Mouse (Mus musculus): Measurements from ENCODE around the gene Adcy6.
A peak's percentile ranks its signal among the peaks of the same experiment; 100 is the strongest.

DNA sequence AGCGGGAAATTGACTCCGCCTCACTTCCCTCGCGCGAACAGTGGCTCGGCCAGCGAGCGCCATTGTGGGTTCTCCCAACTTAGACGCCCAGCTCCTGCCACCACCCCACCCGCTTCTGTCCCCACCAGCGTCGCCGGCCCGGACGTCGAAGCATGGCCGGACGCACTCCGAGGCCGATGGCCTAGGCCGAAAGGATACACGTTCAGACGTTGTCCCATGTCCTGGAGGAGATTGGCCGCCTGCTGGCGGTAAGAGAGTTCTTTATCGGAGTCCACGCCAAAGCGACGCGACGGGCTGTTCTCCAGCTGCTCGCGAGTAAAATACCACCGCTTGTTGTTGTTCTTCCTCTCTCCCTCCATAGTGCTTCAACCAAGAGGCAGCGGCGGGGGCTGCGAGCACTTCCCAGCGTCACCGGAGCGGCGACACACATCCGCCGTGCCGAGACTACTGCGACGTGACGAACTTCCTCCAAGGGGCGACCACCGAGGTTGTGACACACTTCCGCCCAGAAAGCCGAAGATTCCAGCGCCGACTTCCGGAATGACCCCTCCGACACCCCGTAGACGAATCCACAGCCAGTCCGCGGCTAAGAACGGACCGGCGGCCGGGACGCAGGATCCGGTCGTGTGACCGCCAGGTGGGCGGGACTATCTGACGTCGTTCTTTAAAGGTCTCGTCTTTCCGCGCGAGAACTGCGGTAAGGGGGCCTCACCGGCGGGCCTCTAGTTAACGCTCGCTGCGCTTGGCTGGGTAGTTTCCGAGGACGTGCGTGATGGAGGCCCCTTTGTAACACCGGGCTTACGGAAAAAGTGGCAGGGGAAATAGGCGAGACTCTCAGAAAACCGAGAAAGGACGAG, 42.4 kb downstream of the Adcy6 start:
- TF ChIP-seq CTCF (IDR thresholded peaks at IDR 0.05; ENCODE audit: control insufficient read depth, insufficient read depth, low read length) (peak; percentile 5; the same call in 1 of the 2 replicates), POLR2A (IDR thresholded peaks at IDR 0.05; ENCODE audit: borderline replicate concordance, control insufficient read depth, low read depth, low read length) (peak; percentile 86)
